Mouse (Mus musculus) kidney, postnatal 10 days (tissue): ENCODE measurements around the gene Mfn1.

Experiments
- DNase-seq: peaks from one replicate; pipeline ENCODE4 v3.0.0; 2021; ENCODE audit warnings: mixed read lengths

Gene Mfn1

DNA sequence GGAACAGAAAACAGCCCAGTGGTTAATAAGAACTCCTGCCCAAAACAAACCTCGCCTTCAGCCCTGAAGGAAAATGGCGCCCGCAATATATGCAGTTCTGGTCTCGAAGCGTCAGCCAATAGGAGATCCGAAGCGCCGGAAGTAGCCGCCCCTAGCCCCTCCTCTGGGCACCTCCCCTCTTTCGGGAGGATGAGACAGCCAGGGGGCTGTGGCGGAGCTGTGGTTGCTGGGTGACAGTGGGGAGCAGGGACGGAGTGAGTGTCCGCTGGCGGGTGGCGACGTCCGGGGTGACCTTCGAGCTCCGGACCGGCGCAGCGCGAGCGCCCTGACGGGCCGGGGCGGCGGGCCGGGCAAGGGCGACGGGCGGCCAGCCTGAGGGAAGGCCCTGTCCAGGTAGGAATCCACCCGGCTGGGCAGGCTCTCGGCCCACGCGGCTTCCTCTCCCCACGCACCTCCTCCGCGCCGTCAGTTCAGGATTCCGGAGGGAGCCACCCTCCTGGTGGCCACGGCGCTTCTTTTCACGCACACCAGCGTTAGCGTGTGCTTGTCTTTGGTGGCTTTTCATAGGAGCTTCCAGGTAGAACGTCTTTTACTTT is at the start of gene Mfn1:
Mfn1 (plus strand) TSS at position 163 of the 596 bp plus-strand sequence.
- DNase-seq, result peak; percentile 96

DNA sequence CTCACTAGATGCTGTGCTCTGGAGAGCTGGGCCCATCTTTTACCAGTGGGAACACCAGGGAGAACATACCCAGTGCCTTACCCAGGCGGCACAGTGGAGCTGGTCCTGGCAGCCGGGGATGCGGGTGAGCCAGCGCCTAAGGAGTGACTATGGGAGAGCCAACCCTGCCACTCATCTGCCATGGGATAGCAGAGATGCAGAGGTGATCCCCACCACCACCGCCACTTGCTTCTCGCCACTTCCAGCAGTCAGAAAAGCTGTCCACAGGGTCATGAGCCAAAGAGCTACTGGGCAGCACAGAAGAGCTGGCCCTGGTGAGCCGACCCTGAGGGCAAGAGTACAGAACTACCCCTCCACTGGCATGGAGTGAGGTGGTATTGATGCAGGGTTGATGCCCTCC is 49.3 kb upstream of the Mfn1 start:
- DNase-seq, result no peak

- DNase-seq, result no peak
Observed at GRCm38 (mm10) chr3:32483035-32483434, 46.2 kb upstream of the Mfn1 start.

GRCm38 (mm10) chr3:32486543-32486942 is 42.7 kb upstream of the Mfn1 start:
- DNase-seq, result no peak

- no peak for DNase-seq
Observed at GRCm38 (mm10) chr3:32488172-32488571, 41.1 kb upstream of the Mfn1 start.

GRCm38 (mm10) chr3:32490076-32490927 is 39.0 kb upstream of the Mfn1 start:
- DNase-seq, result no peak

GRCm38 (mm10) chr3:32490928-32491315 is 38.3 kb upstream of the Mfn1 start:
- no peak for DNase-seq

GRCm38 (mm10) chr3:32492097-32493090 is 36.9 kb upstream of the Mfn1 start, which contains the start of gene Kcnmb3:
TSS of gene Kcnmb3 (minus strand) at chr3:32492231.
- DNase-seq, result no peak

- DNase-seq, result no peak
Observed at GRCm38 (mm10) chr3:32494387-32495087, 34.7 kb upstream of the Mfn1 start.

- no peak for DNase-seq
Observed at GRCm38 (mm10) chr3:32495088-32495770, 34.0 kb upstream of the Mfn1 start.

DNA sequence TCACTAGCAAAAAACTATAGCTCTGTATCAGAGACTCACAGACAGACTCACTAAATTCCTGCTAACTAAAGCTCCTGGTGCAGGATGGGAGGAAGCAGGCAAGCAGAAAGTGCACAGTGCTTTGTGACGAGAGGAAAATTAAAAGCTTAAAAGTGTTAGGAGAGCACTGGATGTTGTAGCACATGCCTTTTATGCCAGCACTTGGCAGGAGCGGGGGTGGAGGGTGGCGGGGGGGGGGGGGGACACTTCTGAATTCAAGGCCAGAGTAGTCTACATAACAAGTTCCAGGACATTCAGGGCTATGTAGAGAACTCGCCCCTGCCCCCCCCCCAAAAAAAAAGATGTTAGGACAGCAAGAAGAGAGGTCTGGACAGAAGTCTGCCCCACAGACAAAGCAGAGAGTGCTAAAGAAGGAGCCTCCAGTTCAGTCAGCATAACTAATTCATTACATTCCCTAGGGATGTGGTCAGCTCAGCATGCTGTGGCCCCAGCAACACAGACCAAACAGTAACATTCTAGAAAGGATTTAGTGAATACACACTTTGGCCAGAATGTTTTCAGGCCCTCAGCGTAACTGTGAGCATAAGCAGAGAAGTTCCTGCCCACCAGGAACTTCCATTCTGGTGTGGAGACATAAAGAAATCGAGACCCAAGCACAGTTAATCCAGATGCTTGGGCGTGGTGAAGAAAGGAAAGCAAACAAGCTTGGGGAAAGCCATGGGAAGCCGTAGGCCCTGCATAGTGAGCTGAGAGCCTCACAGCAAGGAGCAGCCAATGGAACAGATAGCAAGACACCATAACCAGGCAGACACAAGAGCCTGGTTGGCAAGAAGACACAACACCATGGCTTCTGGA is 33.2 kb upstream of the Mfn1 start:
- no peak for DNase-seq

DNA sequence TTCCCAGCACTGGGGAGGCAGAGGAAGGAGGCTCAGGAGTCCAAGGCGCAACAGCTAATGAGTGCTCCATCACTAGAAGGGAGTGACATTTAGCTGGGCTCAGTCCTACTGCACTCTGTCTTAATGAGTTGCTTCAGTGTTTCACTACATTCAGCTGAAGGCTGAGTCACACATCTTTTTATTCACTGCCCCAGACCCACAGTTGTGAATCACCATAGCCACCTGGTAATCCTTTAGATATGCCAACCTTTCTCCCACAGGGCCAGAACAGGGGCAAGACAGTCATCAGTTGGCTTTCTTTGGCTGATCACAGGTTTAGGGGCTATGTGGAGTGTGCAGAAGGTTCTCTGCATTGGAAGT is 32.6 kb upstream of the Mfn1 start:
- no peak for DNase-seq

DNA sequence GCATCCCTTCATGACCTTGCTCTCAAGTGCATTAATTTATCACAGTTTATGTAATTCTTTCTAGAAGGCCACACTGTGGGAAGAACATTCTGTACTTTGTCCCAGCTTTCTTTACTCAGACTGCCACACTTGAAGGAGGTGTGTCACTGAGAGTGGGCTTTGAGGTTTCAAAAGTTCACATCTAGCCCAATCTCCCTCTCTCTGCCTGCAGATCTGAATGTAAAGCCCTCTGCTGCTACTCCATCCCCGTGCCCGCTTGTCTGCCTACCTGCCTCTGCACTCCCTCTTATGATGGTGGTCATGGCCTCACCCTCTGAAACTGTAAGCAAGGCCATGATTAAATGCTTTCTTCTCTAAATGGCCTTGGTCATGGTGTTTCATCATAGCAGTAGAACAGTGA is 28.9 kb upstream of the Mfn1 start:
- DNase-seq, result no peak

GRCm38 (mm10) chr3:32505841-32506240 is 23.4 kb upstream of the Mfn1 start:
- DNase-seq, result no peak

- DNase-seq, result no peak
Observed at GRCm38 (mm10) chr3:32506366-32507225, 22.7 kb upstream of the Mfn1 start.

GRCm38 (mm10) chr3:32508666-32509324 is 20.5 kb upstream of the Mfn1 start:
- DNase-seq, result peak; percentile 78

GRCm38 (mm10) chr3:32509496-32510374 is 19.5 kb upstream of the Mfn1 start, which contains the start of gene Zfp639:
TSS of gene Zfp639 (plus strand) at chr3:32510259.
- no peak for DNase-seq
